Mouse (Mus musculus): ENCODE data around the gene Cnot1. TPM values are rescaled to one million over a fixed set of nuclear protein-coding genes. Genes with fewer than 3 reads are reported as not detected.
A peak's percentile ranks its signal among the peaks of the same experiment; 100 is the strongest.

The Cnot1 gene
- 46.7 and 52.9 TPM in 2 replicates for polyA plus RNA-seq (2015; fragmentation: Nextera tagmentation; extraction: Ambion mirVana)

- peak within 1 kb of the TSS; percentile 97 for H3K27ac ChIP-seq
- H3K4me1 ChIP-seq, result peaks cover 21% of the 10 kb centered on the region
- WGBS, result under 1% methylated on average over 44 of the region's 44 CpGs
- H3K36me3 ChIP-seq, result 0 out of 2 replicates have a peak, but pooled peaks cover 4% of the 10 kb centered on the region
- H3K27me3 ChIP-seq, result no peaks in the 10 kb centered on the region
- H3K9ac ChIP-seq, result peak within 1 kb of the TSS; percentile 87
- H3K9me3 ChIP-seq, result no peaks in the 10 kb centered on the region
- H3K4me2 ChIP-seq, result peak within 1 kb of the TSS; percentile 74
- peak; percentile 97 for ATAC-seq (ENCODE audit: insufficient number of reproducible peaks, low FRiP score, low TSS enrichment, low read depth)
- peak within 1 kb of the TSS; percentile 98 for H3K4me3 ChIP-seq
Observed at GRCm38 (mm10) chr8:95807331-95807843, at the start of gene Cnot1. Gene Cnot1 (minus strand): TSS chr8:95807464.

GRCm38 (mm10) chr8:95854174-95854573 lies 46.9 kb upstream of the Cnot1 start:
- no peak for ATAC-seq (ENCODE audit: insufficient number of reproducible peaks, low FRiP score, low TSS enrichment, low read depth)
- no peak overlapping the region for H3K27ac ChIP-seq
- 85% methylated on average over 6 of the region's 6 CpGs for WGBS
- H3K9ac ChIP-seq, result no peak overlapping the region
- H3K36me3 ChIP-seq, result no peaks in the 10 kb centered on the region
- no peak overlapping the region for H3K4me2 ChIP-seq
- H3K4me1 ChIP-seq, result peaks cover 11% of the 10 kb centered on the region
- no peak overlapping the region for H3K4me3 ChIP-seq
- H3K9me3 ChIP-seq, result no peaks in the 10 kb centered on the region
- H3K27me3 ChIP-seq, result no peaks in the 10 kb centered on the region

GRCm38 (mm10) chr8:95853102-95853843 lies 46.0 kb upstream of the Cnot1 start, which contains the start of gene Slc38a7:
Gene Slc38a7 (minus strand): TSS chr8:95853539.
- H3K9ac ChIP-seq, result peak within 1 kb of the TSS; percentile 68
- H3K27me3 ChIP-seq, result no peaks in the 10 kb centered on the region
- peaks cover 11% of the 10 kb centered on the region for H3K4me1 ChIP-seq
- peak within 1 kb of the TSS; percentile 81 for H3K4me2 ChIP-seq
- H3K27ac ChIP-seq, result no peak within 1 kb of the TSS
- H3K36me3 ChIP-seq, result peaks cover 5% of the 10 kb centered on the region; the same call in 1 of the 2 replicates
- no peaks in the 10 kb centered on the region for H3K9me3 ChIP-seq
- 11% methylated on average over 22 of the region's 22 CpGs for WGBS
- peak; percentile 90 for ATAC-seq (ENCODE audit: insufficient number of reproducible peaks, low FRiP score, low TSS enrichment, low read depth)
- peak within 1 kb of the TSS; percentile 64 for H3K4me3 ChIP-seq

- Histone ChIP-seq H3K9ac (peak overlapping the region; percentile 68; the same call in 1 of the 2 replicates), H3K4me2 (peak overlapping the region; percentile 81), H3K4me1 (peaks cover 11% of the 10 kb centered on the region), H3K36me3 (peaks cover 10% of the 10 kb centered on the region; the same call in 1 of the 2 replicates), H3K4me3 (peak overlapping the region; percentile 64), H3K27me3 (no peaks in the 10 kb centered on the region), H3K9me3 (no peaks in the 10 kb centered on the region), H3K27ac (no peak overlapping the region)
- no peak for ATAC-seq (ENCODE audit: insufficient number of reproducible peaks, low FRiP score, low TSS enrichment, low read depth)
- WGBS, result 71% methylated on average over 4 of the region's 4 CpGs
Observed at GRCm38 (mm10) chr8:95852290-95852689, 45.0 kb upstream of the Cnot1 start.

GRCm38 (mm10) chr8:95850326-95850725 lies 43.1 kb upstream of the Cnot1 start:
- Histone ChIP-seq H3K4me3 (no peak overlapping the region), H3K9me3 (no peaks in the 10 kb centered on the region)
- no peak for ATAC-seq (ENCODE audit: insufficient number of reproducible peaks, low FRiP score, low TSS enrichment, low read depth)

GRCm38 (mm10) chr8:95848734-95849464 lies 41.6 kb upstream of the Cnot1 start:
- H3K9ac ChIP-seq, result no peak overlapping the region
- no peak for ATAC-seq (ENCODE audit: insufficient number of reproducible peaks, low FRiP score, low TSS enrichment, low read depth)
- peaks cover 34% of the 10 kb centered on the region for H3K36me3 ChIP-seq
- no peaks in the 10 kb centered on the region for H3K9me3 ChIP-seq
- 83% methylated on average over 19 of the region's 19 CpGs for whole genome bisulfite sequencing
- H3K27me3 ChIP-seq, result no peaks in the 10 kb centered on the region
- no peak overlapping the region for H3K4me2 ChIP-seq
- no peak overlapping the region for H3K27ac ChIP-seq
- no peak overlapping the region for H3K4me3 ChIP-seq
- peaks cover 11% of the 10 kb centered on the region for H3K4me1 ChIP-seq

More at GRCm38 (mm10) chr8:95850326-95850725, 43.1 kb upstream of the Cnot1 start:
- Histone ChIP-seq H3K36me3 (peaks cover 20% of the 10 kb centered on the region), H3K4me2 (no peak overlapping the region), H3K27ac (no peak overlapping the region), H3K4me1 (peaks cover 11% of the 10 kb centered on the region), H3K27me3 (no peaks in the 10 kb centered on the region), H3K9ac (no peak overlapping the region)
- WGBS, result 94% methylated on average over 2 of the region's 2 CpGs

- no peak overlapping the region for H3K9ac ChIP-seq
- no peaks in the 10 kb centered on the region for H3K9me3 ChIP-seq
- H3K27ac ChIP-seq, result no peak overlapping the region
- H3K4me1 ChIP-seq, result peaks cover 11% of the 10 kb centered on the region
- ATAC-seq (ENCODE audit: insufficient number of reproducible peaks, low FRiP score, low TSS enrichment, low read depth), result no peak
- peaks cover 42% of the 10 kb centered on the region for H3K36me3 ChIP-seq
- 79% methylated on average over 24 of the region's 24 CpGs for WGBS
- no peaks in the 10 kb centered on the region for H3K27me3 ChIP-seq
- H3K4me3 ChIP-seq, result no peak overlapping the region
- no peak overlapping the region for H3K4me2 ChIP-seq
Observed at GRCm38 (mm10) chr8:95848061-95848551, 40.8 kb upstream of the Cnot1 start.

- no peak for ATAC-seq (ENCODE audit: insufficient number of reproducible peaks, low FRiP score, low TSS enrichment, low read depth)
- peaks cover 61% of the 10 kb centered on the region for H3K36me3 ChIP-seq
Observed at GRCm38 (mm10) chr8:95845026-95845425, 37.8 kb upstream of the Cnot1 start.

GRCm38 (mm10) chr8:95843968-95844367 lies 36.7 kb upstream of the Cnot1 start:
- no peak overlapping the region for H3K4me2 ChIP-seq
- H3K27me3 ChIP-seq, result no peaks in the 10 kb centered on the region
- H3K27ac ChIP-seq, result no peak overlapping the region
- no peak for ATAC-seq (ENCODE audit: insufficient number of reproducible peaks, low FRiP score, low TSS enrichment, low read depth)
- no peaks in the 10 kb centered on the region for H3K4me1 ChIP-seq
- H3K9me3 ChIP-seq, result no peaks in the 10 kb centered on the region
- H3K9ac ChIP-seq, result no peak overlapping the region
- H3K36me3 ChIP-seq, result peaks cover 65% of the 10 kb centered on the region
- WGBS, result 90% methylated on average over 6 of the region's 6 CpGs
- no peak overlapping the region for H3K4me3 ChIP-seq

More at GRCm38 (mm10) chr8:95845026-95845425, 37.8 kb upstream of the Cnot1 start:
- 85% methylated on average over 7 of the region's 7 CpGs for WGBS
- Histone ChIP-seq H3K4me3 (no peak overlapping the region), H3K9me3 (no peaks in the 10 kb centered on the region), H3K27ac (no peak overlapping the region), H3K27me3 (no peaks in the 10 kb centered on the region), H3K4me1 (no peaks in the 10 kb centered on the region), H3K9ac (no peak overlapping the region), H3K4me2 (no peak overlapping the region)

GRCm38 (mm10) chr8:95841436-95841835 lies 34.2 kb upstream of the Cnot1 start:
- WGBS, result 90% methylated on average over 15 of the region's 15 CpGs
- no peaks in the 10 kb centered on the region for H3K4me1 ChIP-seq
- no peak for ATAC-seq (ENCODE audit: insufficient number of reproducible peaks, low FRiP score, low TSS enrichment, low read depth)
- no peak overlapping the region for H3K27ac ChIP-seq
- H3K27me3 ChIP-seq, result no peaks in the 10 kb centered on the region
- no peak overlapping the region for H3K9ac ChIP-seq
- H3K36me3 ChIP-seq, result peaks cover 64% of the 10 kb centered on the region
- no peak overlapping the region for H3K4me3 ChIP-seq
- no peaks in the 10 kb centered on the region for H3K9me3 ChIP-seq
- H3K4me2 ChIP-seq, result no peak overlapping the region

GRCm38 (mm10) chr8:95839289-95839688 lies 32.0 kb upstream of the Cnot1 start:
- 95% methylated on average over 4 of the region's 4 CpGs for WGBS

More at GRCm38 (mm10) chr8:95839289-95839688, 32.0 kb upstream of the Cnot1 start:
- Histone ChIP-seq H3K4me2 (no peak overlapping the region), H3K27ac (no peak overlapping the region), H3K4me1 (no peaks in the 10 kb centered on the region), H3K9me3 (no peaks in the 10 kb centered on the region), H3K9ac (no peak overlapping the region), H3K27me3 (no peaks in the 10 kb centered on the region), H3K36me3 (peaks cover 47% of the 10 kb centered on the region), H3K4me3 (no peak overlapping the region)
- ATAC-seq (ENCODE audit: insufficient number of reproducible peaks, low FRiP score, low TSS enrichment, low read depth), result no peak
